In the genomic region with DNA sequence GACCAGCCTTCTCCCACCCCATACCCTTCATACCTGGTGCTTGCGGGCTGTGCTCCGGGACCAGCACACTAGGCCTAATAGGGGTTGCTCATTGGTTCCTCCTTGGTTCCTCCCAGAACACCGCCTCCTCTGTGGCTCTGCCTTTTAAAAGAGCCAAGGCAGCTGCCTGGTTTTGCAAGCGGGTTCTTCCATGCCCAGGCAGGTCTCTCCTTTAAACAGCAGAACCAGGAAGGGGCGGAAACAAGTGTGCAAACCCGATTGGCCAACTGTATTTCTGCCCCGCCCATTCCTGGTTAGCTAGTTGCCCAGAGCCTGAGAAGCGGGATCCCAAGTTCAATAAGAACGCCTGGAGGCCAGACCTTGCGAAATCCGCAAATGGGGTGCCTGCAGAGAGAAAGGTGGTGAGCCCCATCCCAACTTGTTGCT, we compare ENCODE assay signal across 8 mouse cellular contexts. TPM values are rescaled to one million over a fixed set of nuclear protein-coding genes. Genes with fewer than 3 reads are reported as not detected.
DNase-seq lines count a peak whose midpoint lies in the region; ATAC-seq and TF ChIP-seq lines count a peak whose summit lies in the region.

Gene Gcdh (minus strand): TSS at position 213 of the 426 bp plus-strand sequence.

- peak within 1 kb of the TSS; percentile 91 for H3K4me3 ChIP-seq in bone marrow macrophage, adult 2 months (ENCODE audit: insufficient read depth, low read length)
- peak within 1 kb of the TSS; percentile 73 for H3K4me3 ChIP-seq in embryonic fibroblast, embryonic 13.5 days (ENCODE audit: insufficient read depth, low read length)
- peak within 1 kb of the TSS; percentile 77 for H3K4me3 ChIP-seq in kidney, embryonic 14.5 days (ENCODE audit: low read length)
- peak within 1 kb of the TSS; percentile 79 for H3K4me3 ChIP-seq in limb, embryonic 15.5 days

- no peak within 1 kb of the TSS for H3K27ac ChIP-seq in bone marrow macrophage, adult 2 months (ENCODE audit: insufficient read depth, low read depth, low read length)
- H3K27ac ChIP-seq in embryonic fibroblast, embryonic 13.5 days (ENCODE audit: insufficient read depth, low read length), result no peak within 1 kb of the TSS
- H3K27ac ChIP-seq in kidney, embryonic 14.5 days (ENCODE audit: low read depth, low read length), result peak within 1 kb of the TSS; percentile 37; the same call in 1 of the 2 replicates
- H3K27ac ChIP-seq in limb, embryonic 15.5 days, result peak within 1 kb of the TSS; percentile 35; the same call in 1 of the 2 replicates

- 0 out of 2 replicates have a peak, but pooled peaks cover 2% of the 10 kb centered on the region for H3K4me1 ChIP-seq in bone marrow macrophage, adult 2 months (ENCODE audit: control insufficient read depth, insufficient read depth, low read length)
- no peaks in the 10 kb centered on the region for H3K4me1 ChIP-seq in embryonic fibroblast, embryonic 13.5 days (ENCODE audit: control insufficient read depth, insufficient read depth, low read length)
- peaks cover 13% of the 10 kb centered on the region for H3K4me1 ChIP-seq in kidney, embryonic 14.5 days (ENCODE audit: control insufficient read depth, insufficient read depth, low read length)
- H3K4me1 ChIP-seq in limb, embryonic 15.5 days, result peaks cover 17% of the 10 kb centered on the region

- TF ChIP-seq CTCF in bone marrow macrophage, adult 2 months (IDR thresholded peaks at IDR 0.05; ENCODE audit: low read depth, low read length), result no peak
- no peak for TF ChIP-seq CTCF in embryonic fibroblast, embryonic 13.5 days (IDR thresholded peaks at IDR 0.05; ENCODE audit: borderline replicate concordance, insufficient read depth, low read length)

- peak within 1 kb of the TSS; percentile 85 for H3K4me2 ChIP-seq in kidney, embryonic 14.5 days (replicated peaks; ENCODE audit: low read depth, low read length)
- peak within 1 kb of the TSS; percentile 86 for H3K4me2 ChIP-seq in limb, embryonic 15.5 days

- peak; percentile 92 for DNase-seq in A20 (ENCODE audit: low read depth, low spot score)
- DNase-seq in heart, adult 9 months (ENCODE audit: low spot score in 2 of 2), result peak; percentile 97 to 98
- peak; percentile 77 to 85 for DNase-seq in monocyte, adult 2 months (ENCODE audit: low read depth in 1 of 2, low spot score in 2 of 2)
- DNase-seq in spleen, postnatal 36 days (ENCODE audit: low spot score in 2 of 2), result peak; percentile 92 to 94

- H3K36me3 ChIP-seq in kidney, embryonic 14.5 days (ENCODE audit: control insufficient read depth, insufficient read depth, low read length), result peaks cover 6% of the 10 kb centered on the region
- peaks cover 19% of the 10 kb centered on the region for H3K36me3 ChIP-seq in limb, embryonic 15.5 days

- H3K27me3 ChIP-seq in kidney, embryonic 14.5 days (ENCODE audit: control insufficient read depth, insufficient read depth, low read length), result no peaks in the 10 kb centered on the region
- H3K27me3 ChIP-seq in limb, embryonic 15.5 days, result no peaks in the 10 kb centered on the region

- no peak for TF ChIP-seq POLR2A in bone marrow macrophage, adult 2 months (IDR thresholded peaks at IDR 0.05; ENCODE audit: borderline replicate concordance, low read depth, low read length)
- TF ChIP-seq POLR2A in embryonic fibroblast, embryonic 13.5 days (IDR thresholded peaks at IDR 0.05; ENCODE audit: low read depth, low read length), result peak; percentile 68

- no peaks in the 10 kb centered on the region for H3K9me3 ChIP-seq in kidney, embryonic 14.5 days (ENCODE audit: control insufficient read depth, low read length)
- H3K9me3 ChIP-seq in limb, embryonic 15.5 days, result no peaks in the 10 kb centered on the region

- peak; percentile 98 for ATAC-seq in kidney, embryonic 14.5 days (ENCODE audit: low FRiP score, low TSS enrichment)
- peak; percentile 95 for ATAC-seq in limb, embryonic 15.5 days (ENCODE audit: insufficient number of reproducible peaks, low FRiP score, low TSS enrichment, low read depth)

- H3K9ac ChIP-seq in kidney, embryonic 14.5 days (ENCODE audit: low read depth, low read length), result peak within 1 kb of the TSS; percentile 75
- H3K9ac ChIP-seq in limb, embryonic 15.5 days, result peak within 1 kb of the TSS; percentile 60

- under 1% methylated on average over 11 of the region's 11 CpGs for WGBS in kidney, embryonic 14.5 days
- WGBS in limb, embryonic 15.5 days, result under 1% methylated on average over 11 of the region's 11 CpGs

RNA-seq across cellular contexts. Expression of gene Gcdh, which starts in this region (rescaled TPM):
- 13.4 and 17.6 TPM in 2 replicates for polyA plus RNA-seq in bone marrow macrophage, adult 2 months (2012; ENCODE audit: insufficient read depth, insufficient read length, missing spikeins)
- polyA plus RNA-seq in embryonic fibroblast, embryonic 13.5 days (2011; ENCODE audit: insufficient read length, low read depth, missing spikeins), result 18.6 and 23.5 TPM in 2 replicates
- 28.6 and 43.3 TPM in 2 replicates for polyA plus RNA-seq in kidney, embryonic 14.5 days (2014; fragmentation: Nextera tagmentation; extraction: Ambion mirVana)
- 31.1 and 34.3 TPM in 2 replicates for polyA plus RNA-seq in limb, embryonic 15.5 days (2015; fragmentation: Nextera tagmentation; extraction: Ambion mirVana)

Comparison
In these comparisons a context has a peak if more than half of its experiments do, and no peak if none do; other contexts are left out.
1. H3K27ac ChIP-seq: peak in kidney, embryonic 14.5 days (single experiment) and limb, embryonic 15.5 days (single experiment); none in bone marrow macrophage, adult 2 months (single experiment) and embryonic fibroblast, embryonic 13.5 days (single experiment).
2. Peak in every context shown above with its lines, with median percentiles within 50 percentile points of each other: DNase-seq and H3K4me3 ChIP-seq.